Mouse (Mus musculus) stomach, embryonic 16.5 days (tissue): Measurements from ENCODE around the gene Cited2. TPM values are rescaled to one million over a fixed set of nuclear protein-coding genes. Genes with fewer than 3 reads are reported as not detected.
A peak's percentile ranks its signal among the peaks of the same experiment; 100 is the strongest.

Source experiments
- ATAC-seq: fragments of 200-750 bp; cut with Nextera tagmentation; 2 replicates; pipeline ENCODE4 v1.8.0; 2017; ENCODE audit warnings: moderate number of reproducible peaks, moderate TSS enrichment; ENCODE audit not compliant: insufficient read depth, low FRiP score
- H3K27ac ChIP-seq: fragments of 300-500 bp; sonication (generic); 2 replicates; pipeline ENCODE4 v1.5.1; 2014; ENCODE audit warnings: low read length
- H3K27me3 ChIP-seq: fragments of 300-500 bp; sonication (generic); 2 replicates; pipeline ENCODE4 v1.6.1; 2014; ENCODE audit warnings: low read length, control low read depth, mixed read lengths; ENCODE audit not compliant: control insufficient read depth, insufficient read depth
- H3K36me3 ChIP-seq: fragments of 300-500 bp; sonication (generic); 2 replicates; pipeline ENCODE4 v1.6.1; 2014; ENCODE audit warnings: low read length; ENCODE audit not compliant: control insufficient read depth, insufficient read depth
- H3K4me1 ChIP-seq: fragments of 300-500 bp; sonication (generic); 2 replicates; pipeline ENCODE4 v1.6.1; 2014; ENCODE audit warnings: low read length, control low read depth, mixed read lengths; ENCODE audit not compliant: control insufficient read depth, insufficient read depth
- H3K4me2 ChIP-seq: fragments of 300-500 bp; sonication (generic); 2 replicates; pipeline ENCODE4 v1.6.1; 2014; ENCODE audit warnings: low read depth, low read length, mixed read lengths
- H3K4me3 ChIP-seq: fragments of 300-500 bp; sonication (generic); replicated peaks from 2 replicates; pipeline ENCODE4 v1.5.1; 2014; ENCODE audit warnings: mild to moderate bottlenecking, low read length
- H3K9ac ChIP-seq: fragments of 300-500 bp; sonication (generic); 2 replicates; pipeline ENCODE4 v1.6.1; 2014; ENCODE audit warnings: low read length
- H3K9me3 ChIP-seq: fragments of 300-500 bp; sonication (generic); replicated peaks from 2 replicates; pipeline ENCODE4 v1.6.1; 2016; ENCODE audit warnings: low read length, control low read depth; ENCODE audit not compliant: control insufficient read depth
- WGBS: fragments of 180-500 bp; shearing (Covaris S2); extraction: QIAGEN DNeasy Blood & Tissue Kit; methylation state at CpG from one replicate; pipeline ENCODE4 v1.1.7; 2014; 5-methylcytosine and 5-hydroxymethylcytosine counted together
- polyA plus RNA-seq: library from polyadenylated mRNA; unstranded; fragments of >200 nt; fragmentation: Nextera tagmentation; extraction: Ambion mirVana; gene quantifications from 2 replicates; pipeline ENCODE4 v1.2.1, GENCODE M21; 2015

The Cited2 gene
- polyA plus RNA-seq, 1 experiment from 2014 or later: 20.7 TPM

DNA sequence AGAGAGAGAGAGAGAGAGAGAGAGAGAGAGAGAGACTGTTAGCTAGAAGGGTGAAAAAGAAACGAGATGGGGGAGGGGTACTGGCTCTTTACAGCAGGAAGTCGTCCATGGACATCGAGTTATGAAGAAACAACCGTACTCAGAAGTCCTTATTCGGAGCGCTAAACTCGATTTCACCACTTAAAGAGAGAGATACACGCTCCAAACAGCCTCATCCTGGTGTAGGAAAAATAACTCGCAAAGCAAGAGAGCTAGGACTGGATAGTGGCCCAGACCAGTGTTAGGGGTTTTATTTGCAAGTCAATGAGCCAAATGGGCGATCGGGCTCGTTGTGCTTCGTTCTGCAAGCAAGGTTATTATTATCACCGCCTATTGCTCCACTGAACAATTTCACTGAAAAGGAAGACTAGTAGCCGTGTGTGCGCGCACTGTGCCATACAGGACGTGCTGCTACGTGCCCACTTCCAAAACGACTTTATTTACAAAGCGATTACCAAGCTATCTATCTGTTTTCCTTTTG is 1.4 kb upstream of the Cited2 start:
- ATAC-seq: peak; percentile 0; the same call in 1 of the 2 replicates
- Histone ChIP-seq H3K9me3 (no peaks in the 10 kb centered on the region), H3K27ac (peak overlapping the region; percentile 99), H3K36me3 (no peaks in the 10 kb centered on the region), H3K4me2 (peak overlapping the region; percentile 76), H3K4me3 (peak overlapping the region; percentile 64), H3K4me1 (peaks cover 7% of the 10 kb centered on the region; the same call in 1 of the 2 replicates), H3K27me3 (no peaks in the 10 kb centered on the region), H3K9ac (peak overlapping the region; percentile 85)
- 0% methylated on average over 21 of the region's 21 CpGs for WGBS

DNA sequence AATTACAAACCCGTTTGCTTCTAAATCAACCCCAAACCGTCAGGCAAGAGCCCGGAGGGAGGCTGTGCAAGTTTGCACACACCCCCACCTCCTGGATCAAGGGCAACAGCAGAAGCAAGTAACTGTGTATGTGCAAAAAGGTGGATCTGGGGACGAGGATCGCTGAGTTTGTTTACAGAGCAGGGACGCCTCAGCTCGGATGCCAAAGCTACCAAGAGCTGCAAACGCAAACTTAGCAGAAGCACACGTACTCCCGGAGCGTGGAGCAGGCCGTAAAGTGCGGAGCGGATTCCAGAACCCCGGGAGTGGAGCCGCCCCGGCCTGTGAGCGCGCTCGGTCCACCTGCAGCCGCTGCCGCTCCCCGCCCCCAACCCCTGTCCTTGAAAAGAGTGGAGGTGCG is 860 bp upstream of the Cited2 start:
- peak; percentile 86 for ATAC-seq
- no peaks in the 10 kb centered on the region for H3K9me3 ChIP-seq
- no peaks in the 10 kb centered on the region for H3K27me3 ChIP-seq
- no peaks in the 10 kb centered on the region for H3K36me3 ChIP-seq
- peak overlapping the region; percentile 99 for H3K27ac ChIP-seq
- H3K4me1 ChIP-seq: peaks cover 9% of the 10 kb centered on the region
- WGBS: under 1% methylated on average over 24 of the region's 24 CpGs
- peak overlapping the region; percentile 76 for H3K4me2 ChIP-seq
- H3K4me3 ChIP-seq: peak overlapping the region; percentile 64
- peak overlapping the region; percentile 85 for H3K9ac ChIP-seq

DNA sequence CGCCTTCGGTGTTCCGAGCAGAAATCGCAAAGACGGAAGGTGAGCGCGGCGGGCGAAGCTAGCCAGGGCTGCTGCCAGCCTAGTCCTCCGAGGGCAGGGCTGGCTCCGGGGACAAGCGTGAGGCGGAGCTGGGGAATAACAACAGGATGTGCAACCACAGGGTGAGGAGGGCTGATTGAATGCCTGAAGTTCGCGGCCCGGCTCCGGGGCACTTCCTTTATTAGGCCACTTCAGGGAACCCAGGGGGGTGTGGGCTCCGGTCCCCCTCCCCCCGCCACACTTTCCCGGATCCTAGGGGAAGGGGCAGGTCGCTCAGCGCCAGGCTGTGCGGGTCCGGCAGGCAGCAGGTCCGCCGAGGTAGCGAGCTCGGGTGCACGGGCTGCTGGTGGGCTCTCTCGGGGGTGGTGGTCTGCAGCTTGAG is 413 bp downstream of the Cited2 start:
- under 1% methylated on average over 30 of the region's 30 CpGs for WGBS
- Histone ChIP-seq H3K9me3 (no peaks in the 10 kb centered on the region), H3K36me3 (no peaks in the 10 kb centered on the region), H3K4me1 (peaks cover 16% of the 10 kb centered on the region), H3K4me2 (peak overlapping the region; percentile 69), H3K27ac (peak overlapping the region; percentile 99), H3K9ac (peak overlapping the region; percentile 85), H3K4me3 (peak overlapping the region; percentile 64), H3K27me3 (no peaks in the 10 kb centered on the region)
- ATAC-seq: peak; percentile 57

DNA sequence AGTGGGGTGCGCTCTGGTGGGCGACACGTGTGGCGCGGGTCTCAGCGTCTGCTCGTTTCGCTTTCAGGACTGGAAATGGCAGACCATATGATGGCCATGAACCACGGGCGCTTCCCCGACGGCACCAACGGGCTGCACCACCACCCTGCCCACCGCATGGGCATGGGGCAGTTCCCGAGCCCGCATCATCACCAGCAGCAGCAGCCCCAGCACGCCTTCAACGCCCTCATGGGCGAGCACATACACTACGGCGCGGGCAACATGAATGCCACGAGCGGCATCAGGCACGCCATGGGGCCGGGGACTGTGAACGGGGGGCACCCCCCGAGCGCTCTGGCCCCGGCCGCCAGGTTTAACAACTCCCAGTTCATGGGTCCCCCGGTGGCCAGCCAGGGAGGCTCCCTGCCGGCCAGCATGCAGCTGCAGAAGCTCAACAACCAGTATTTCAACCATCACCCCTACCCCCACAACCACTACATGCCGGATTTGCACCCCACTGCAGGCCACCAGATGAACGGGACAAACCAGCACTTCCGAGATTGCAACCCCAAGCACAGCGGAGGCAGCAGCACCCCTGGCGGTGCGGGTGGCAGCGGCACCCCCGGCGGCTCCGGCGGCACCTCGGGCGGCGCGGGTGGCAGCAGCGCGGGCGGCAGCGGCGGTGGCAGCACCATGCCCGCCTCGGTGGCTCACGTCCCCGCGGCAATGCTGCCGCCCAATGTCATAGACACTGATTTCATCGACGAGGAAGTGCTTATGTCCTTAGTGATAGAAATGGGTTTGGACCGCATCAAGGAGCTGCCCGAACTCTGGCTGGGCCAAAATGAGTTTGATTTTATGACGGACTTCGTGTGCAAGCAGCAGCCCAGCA is 1.1 kb downstream of the Cited2 start:
- under 1% methylated on average over 65 of the region's 65 CpGs for WGBS
- Histone ChIP-seq H3K27ac (peak overlapping the region; percentile 99), H3K36me3 (no peaks in the 10 kb centered on the region), H3K27me3 (no peaks in the 10 kb centered on the region), H3K9me3 (no peaks in the 10 kb centered on the region), H3K4me2 (peak overlapping the region; percentile 69), H3K4me1 (peaks cover 16% of the 10 kb centered on the region), H3K4me3 (peak overlapping the region; percentile 64), H3K9ac (peak overlapping the region; percentile 85)
- no peak for ATAC-seq

DNA sequence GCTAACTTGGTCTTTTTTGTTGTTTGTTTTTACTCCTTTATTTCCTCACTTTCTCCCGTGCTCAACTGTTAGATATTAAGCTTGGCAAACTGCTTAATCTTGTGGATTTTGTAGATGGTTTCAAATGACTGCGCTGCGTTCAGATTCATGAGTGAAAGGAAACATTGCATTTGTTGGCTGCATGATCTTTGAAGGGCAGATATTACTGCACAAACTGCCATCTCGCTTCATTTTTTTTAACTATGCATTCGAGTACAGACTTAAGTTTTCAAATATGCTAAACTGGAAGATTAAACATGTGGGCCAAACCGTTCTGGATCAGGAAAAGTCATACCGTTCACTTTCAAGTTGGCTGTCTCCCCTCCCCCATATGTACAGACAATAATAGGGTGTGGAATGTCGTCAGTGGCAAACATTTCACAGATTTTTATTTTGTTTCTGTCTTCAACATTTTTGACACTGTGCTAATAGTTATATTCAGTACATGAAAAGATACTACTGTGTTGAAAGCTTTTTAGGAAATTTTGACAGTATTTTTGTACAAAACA is 2.1 kb downstream of the Cited2 start:
- no peaks in the 10 kb centered on the region for H3K36me3 ChIP-seq
- ATAC-seq: no peak
- H3K9me3 ChIP-seq: no peaks in the 10 kb centered on the region
- H3K4me1 ChIP-seq: peaks cover 16% of the 10 kb centered on the region
- 20% methylated on average over 8 of the region's 8 CpGs for WGBS
- H3K27ac ChIP-seq: no peak overlapping the region
- no peaks in the 10 kb centered on the region for H3K27me3 ChIP-seq
- H3K4me3 ChIP-seq: peak overlapping the region; percentile 64
- peak overlapping the region; percentile 17; the same call in 1 of the 2 replicates for H3K9ac ChIP-seq
- H3K4me2 ChIP-seq: peak overlapping the region; percentile 69

DNA sequence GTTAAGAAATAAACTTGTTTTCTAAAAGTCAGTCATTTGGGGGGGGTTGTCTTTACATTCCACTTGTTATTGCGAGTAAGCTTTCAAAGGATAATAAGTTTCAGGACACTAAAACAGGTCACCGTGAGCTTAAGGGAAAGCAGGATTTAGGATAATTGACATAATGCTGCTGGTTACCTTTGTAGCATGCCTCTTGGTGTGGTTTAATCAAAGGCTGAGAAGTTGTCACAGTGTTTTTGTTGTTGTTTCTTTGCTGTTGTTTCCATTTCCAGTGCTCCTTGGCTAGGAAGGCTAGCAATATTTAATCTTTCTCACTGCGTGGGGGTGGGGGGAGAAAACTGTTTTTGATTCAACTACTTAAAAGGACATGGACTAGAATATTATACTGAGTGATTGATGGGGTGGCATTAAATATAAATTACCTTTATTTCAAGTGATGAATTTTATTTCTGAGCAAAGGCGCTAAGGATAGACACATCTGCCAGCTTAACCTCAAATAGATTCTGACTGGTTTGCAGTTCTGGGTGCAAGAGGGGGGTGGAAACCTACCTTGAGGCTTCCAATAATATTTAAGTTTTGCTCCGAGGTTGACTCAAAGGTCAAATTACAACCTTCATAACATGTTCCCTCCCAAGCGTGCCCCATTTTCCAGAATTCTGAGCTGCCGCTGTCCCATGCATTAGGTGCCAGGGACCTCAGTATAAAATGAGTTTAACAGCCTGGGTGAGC is 2.8 kb downstream of the Cited2 start:
- Histone ChIP-seq H3K9ac (0 out of 2 replicates have a peak overlapping the region, but pooled peaks have one; percentile 2), H3K4me1 (peaks cover 16% of the 10 kb centered on the region), H3K9me3 (no peaks in the 10 kb centered on the region), H3K4me3 (peak overlapping the region; percentile 16), H3K36me3 (no peaks in the 10 kb centered on the region), H3K27me3 (no peaks in the 10 kb centered on the region), H3K27ac (peak overlapping the region; percentile 17; the same call in 1 of the 2 replicates), H3K4me2 (peak overlapping the region; percentile 27)
- no peak for ATAC-seq
- 63% methylated on average over 7 of the region's 7 CpGs for whole genome bisulfite sequencing

DNA sequence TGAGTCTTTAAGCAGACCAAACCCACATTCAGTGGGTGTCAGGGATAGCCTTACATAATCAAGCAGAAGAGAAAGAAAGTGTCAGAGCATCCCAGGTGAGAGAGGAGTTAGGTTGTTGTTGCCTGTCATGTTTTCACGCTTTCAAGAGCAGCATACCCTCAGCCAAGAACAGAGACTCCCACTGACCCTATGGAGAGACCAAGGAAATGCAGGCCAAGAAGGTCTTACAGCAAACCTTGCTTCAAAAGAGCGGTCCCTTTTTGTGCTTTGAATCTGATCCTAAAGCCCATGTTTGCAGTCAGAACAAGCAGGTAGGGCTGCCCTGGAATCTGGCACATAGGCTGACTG is 3.3 kb downstream of the Cited2 start:
- Histone ChIP-seq H3K4me3 (peak overlapping the region; percentile 14; the same call in 1 of the 2 replicates), H3K27me3 (no peaks in the 10 kb centered on the region), H3K27ac (peak overlapping the region; percentile 17)

DNA sequence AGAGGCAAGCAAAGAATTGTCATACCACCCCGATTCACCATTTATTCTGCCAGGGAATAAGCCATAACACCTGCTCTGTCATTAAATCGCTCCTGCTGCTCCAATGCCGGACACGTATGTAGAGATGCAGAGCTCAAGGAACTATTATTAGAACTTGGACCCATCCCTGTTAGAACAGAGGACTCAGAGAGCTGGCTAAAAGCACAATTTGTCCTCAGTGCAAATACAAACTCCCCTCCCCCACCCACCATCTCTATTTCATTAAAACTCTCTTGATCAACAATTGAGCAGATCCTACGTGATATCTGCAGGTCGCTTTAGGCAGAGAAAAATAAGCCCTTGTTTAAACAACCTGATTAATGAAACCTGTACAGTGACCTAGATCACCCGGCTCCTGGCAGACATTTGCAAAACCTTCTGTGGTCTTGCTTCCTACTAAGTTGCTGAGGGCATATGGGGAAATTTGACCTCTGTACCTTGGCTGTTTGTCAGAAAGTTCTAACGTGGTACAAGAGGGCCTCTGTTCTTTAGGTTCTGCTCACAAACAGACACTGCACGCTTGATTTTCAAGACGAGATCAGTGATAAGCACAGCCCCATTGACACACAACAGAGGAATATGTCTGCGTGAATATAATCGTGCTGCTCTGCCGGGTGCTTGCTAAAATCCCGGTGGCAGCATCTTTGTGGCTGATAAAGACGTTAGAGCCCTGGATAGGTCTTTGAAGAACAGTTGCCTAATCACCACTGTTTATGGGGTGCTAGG is 4.3 kb downstream of the Cited2 start:
- 0 out of 2 replicates have a peak overlapping the region, but pooled peaks have one; percentile 5 for H3K9ac ChIP-seq
- peak overlapping the region; percentile 64 for H3K27ac ChIP-seq
- no peaks in the 10 kb centered on the region for H3K27me3 ChIP-seq
- peaks cover 16% of the 10 kb centered on the region for H3K4me1 ChIP-seq
- WGBS: 14% methylated on average over 15 of the region's 15 CpGs
- 0 out of 2 replicates have a peak overlapping the region, but pooled peaks have one; percentile 7 for H3K4me3 ChIP-seq
- no peaks in the 10 kb centered on the region for H3K36me3 ChIP-seq
- no peak for ATAC-seq
- peak overlapping the region; percentile 27 for H3K4me2 ChIP-seq
- no peaks in the 10 kb centered on the region for H3K9me3 ChIP-seq

More for the DNA sequence above, 3.3 kb downstream of the Cited2 start:
- Histone ChIP-seq H3K4me1 (peaks cover 16% of the 10 kb centered on the region), H3K4me2 (peak overlapping the region; percentile 27), H3K9ac (0 out of 2 replicates have a peak overlapping the region, but pooled peaks have one; percentile 2), H3K36me3 (no peaks in the 10 kb centered on the region), H3K9me3 (no peaks in the 10 kb centered on the region)
- ATAC-seq: no peak
- 63% methylated on average over 2 of the region's 2 CpGs for WGBS
